11 mouse cellular contexts compared by ENCODE assay signal in the genomic region with DNA sequence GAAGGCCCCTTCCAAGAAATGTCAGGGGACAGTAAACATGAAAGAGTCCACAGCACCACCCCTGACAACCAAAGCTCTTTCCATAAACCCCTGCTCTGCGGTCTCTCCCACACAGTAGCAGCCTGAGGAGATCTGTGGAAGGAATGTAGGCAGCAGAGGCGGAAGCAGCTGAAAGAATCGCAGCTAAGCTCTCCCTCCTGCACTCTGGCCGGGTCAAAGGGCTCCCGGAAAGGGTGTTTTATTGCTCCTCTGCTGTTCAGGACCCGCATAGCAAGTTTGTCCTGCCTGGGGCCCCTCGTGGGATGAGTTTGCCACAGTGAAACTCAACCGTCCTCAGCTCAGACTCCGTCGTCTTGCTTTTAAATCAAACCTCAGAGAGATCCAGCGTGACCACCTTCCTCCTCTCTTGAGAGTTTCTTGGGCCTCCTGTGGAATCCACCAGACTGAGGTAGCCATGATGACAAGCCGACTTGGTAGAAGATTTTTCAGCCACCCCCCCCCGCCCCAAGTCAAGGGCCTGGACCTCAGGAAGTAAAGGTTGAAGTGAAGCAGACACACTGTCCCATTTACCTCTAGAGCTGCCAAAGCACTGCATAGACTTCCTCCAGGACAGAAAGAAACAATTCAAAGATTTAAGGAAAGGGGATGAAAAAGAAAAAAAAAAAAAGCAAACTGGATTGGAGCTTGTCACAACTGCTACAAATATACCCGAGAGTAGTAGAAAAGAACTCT.
A peak's percentile ranks its signal among the peaks of the same experiment; 100 is the strongest.
DNase-seq lines count a peak whose midpoint lies in the region; ATAC-seq and TF ChIP-seq lines count a peak whose summit lies in the region.
"Had no signal": no experiment of that assay in that cellular context is flagged by ENCODE, and none has a peak within 500 bp of the region (broad histone marks: within the 10 kb centered on the region; RNA-seq: fewer than 3 reads in every experiment).

No protein-coding gene starts in this region.

- peaks cover 8% of the 10 kb centered on the region for H3K4me1 ChIP-seq in forebrain, embryonic 11.5 days (replicated peaks; ENCODE audit: control insufficient read depth, insufficient read depth, low read length)
- H3K4me1 ChIP-seq in forebrain, postnatal 0 days (ENCODE audit: insufficient read depth), result no peaks in the 10 kb centered on the region
- peaks cover 24% of the 10 kb centered on the region for H3K4me1 ChIP-seq in lung, embryonic 14.5 days (ENCODE audit: insufficient read depth)
- H3K4me1 ChIP-seq in intestine, embryonic 16.5 days (ENCODE audit: control insufficient read depth, insufficient read depth, low read length), result peaks cover 42% of the 10 kb centered on the region

- no peaks in the 10 kb centered on the region for H3K36me3 ChIP-seq in forebrain, embryonic 11.5 days (ENCODE audit: control insufficient read depth, insufficient read depth, low read length)
- no peaks in the 10 kb centered on the region for H3K36me3 ChIP-seq in forebrain, postnatal 0 days (ENCODE audit: insufficient read depth)
- no peaks in the 10 kb centered on the region for H3K36me3 ChIP-seq in lung, embryonic 14.5 days (ENCODE audit: insufficient read depth)
- H3K36me3 ChIP-seq in intestine, embryonic 16.5 days (ENCODE audit: control insufficient read depth, insufficient read depth, low read length), result no peaks in the 10 kb centered on the region
- H3K36me3 ChIP-seq: embryonic facial prominence, embryonic 12.5 days had no signal

- no peak for TF ChIP-seq CTCF in forebrain, postnatal 0 days (IDR thresholded peaks at IDR 0.05; ENCODE audit: low read depth)
- peak; percentile 10; the same call in 1 of the 2 replicates for TF ChIP-seq CTCF in lung, embryonic 14.5 days (IDR thresholded peaks at IDR 0.05; ENCODE audit: low read depth)

- peak; percentile 52 for DNase-seq in forebrain, embryonic 11.5 days (ENCODE audit: low spot score)
- DNase-seq in forebrain, postnatal 0 days, result no peak
- peak; percentile 57 for DNase-seq in lung, embryonic 14.5 days
- DNase-seq in lung, postnatal 25 days (ENCODE audit: low spot score), result no peak
- peak; percentile 66 for DNase-seq in neural tube, embryonic 10.5 days (ENCODE audit: extremely low spot score, low spot score)
- DNase-seq in left cerebral cortex, postnatal 10 days (ENCODE audit: extremely low spot score in 1 of 2, low spot score in 2 of 2), result no peak
- DNase-seq in spleen, adult 18-20 months, result no peak
- DNase-seq: heart, adult 18-20 months; right cerebral cortex, postnatal 14 days had no signal

- no peak overlapping the region for H3K9ac ChIP-seq in forebrain, embryonic 11.5 days (ENCODE audit: low read length)
- H3K9ac ChIP-seq in forebrain, postnatal 0 days, result no peak overlapping the region
- peak overlapping the region; percentile 14; the same call in 1 of the 2 replicates for H3K9ac ChIP-seq in lung, embryonic 14.5 days
- peak overlapping the region; percentile 46 for H3K9ac ChIP-seq in intestine, embryonic 16.5 days (ENCODE audit: low read depth, low read length)
- H3K9ac ChIP-seq: embryonic facial prominence, embryonic 12.5 days had no signal

- no peak overlapping the region for H3K27ac ChIP-seq in forebrain, embryonic 11.5 days (ENCODE audit: low read depth, low read length)
- H3K27ac ChIP-seq in forebrain, postnatal 0 days (ENCODE audit: low read depth, low read length), result no peak overlapping the region
- H3K27ac ChIP-seq in lung, embryonic 14.5 days (ENCODE audit: low read depth), result peak overlapping the region; percentile 9
- H3K27ac ChIP-seq in intestine, embryonic 16.5 days (ENCODE audit: low read length), result peak overlapping the region; percentile 95
- H3K27ac ChIP-seq: embryonic facial prominence, embryonic 12.5 days had no signal

- intact Hi-C loops in left cerebral cortex, postnatal 10 days (cut with DNase I), result no loop called here

- H3K9me3 ChIP-seq in forebrain, embryonic 11.5 days (ENCODE audit: control insufficient read depth, low read length), result no peaks in the 10 kb centered on the region
- no peaks in the 10 kb centered on the region for H3K9me3 ChIP-seq in forebrain, postnatal 0 days (ENCODE audit: low read length)
- H3K9me3 ChIP-seq in lung, embryonic 14.5 days (ENCODE audit: low read depth, low read length), result no peaks in the 10 kb centered on the region
- H3K9me3 ChIP-seq in intestine, embryonic 16.5 days (ENCODE audit: control insufficient read depth, low read length), result no peaks in the 10 kb centered on the region
- H3K9me3 ChIP-seq: embryonic facial prominence, embryonic 12.5 days had no signal

- no peak for ATAC-seq in forebrain, embryonic 11.5 days (replicated peaks; ENCODE audit: low FRiP score)
- no peak for ATAC-seq in forebrain, postnatal 0 days
- no peak for ATAC-seq in lung, embryonic 14.5 days (ENCODE audit: insufficient read depth)
- peak; percentile 90 for ATAC-seq in intestine, embryonic 16.5 days

- H3K4me2 ChIP-seq in forebrain, embryonic 11.5 days (ENCODE audit: low read depth, low read length, severe bottlenecking), result no peak overlapping the region
- no peak overlapping the region for H3K4me2 ChIP-seq in forebrain, postnatal 0 days (ENCODE audit: low read depth)
- no peak overlapping the region for H3K4me2 ChIP-seq in lung, embryonic 14.5 days
- H3K4me2 ChIP-seq in intestine, embryonic 16.5 days (ENCODE audit: low read depth, low read length), result peak overlapping the region; percentile 19
- H3K4me2 ChIP-seq: embryonic facial prominence, embryonic 12.5 days had no signal

- H3K4me3 ChIP-seq in forebrain, embryonic 11.5 days (ENCODE audit: low read depth, low read length), result no peak overlapping the region
- no peak overlapping the region for H3K4me3 ChIP-seq in forebrain, postnatal 0 days (ENCODE audit: low read depth, low read length)
- no peak overlapping the region for H3K4me3 ChIP-seq in lung, embryonic 14.5 days (ENCODE audit: low read depth, low read length)
- no peak overlapping the region for H3K4me3 ChIP-seq in intestine, embryonic 16.5 days (ENCODE audit: low read length)
- H3K4me3 ChIP-seq: embryonic facial prominence, embryonic 12.5 days had no signal

- H3K27me3 ChIP-seq in forebrain, embryonic 11.5 days (ENCODE audit: control insufficient read depth, insufficient read depth, low read length), result no peaks in the 10 kb centered on the region
- no peaks in the 10 kb centered on the region for H3K27me3 ChIP-seq in forebrain, postnatal 0 days (ENCODE audit: insufficient read depth, low read length)
- H3K27me3 ChIP-seq in lung, embryonic 14.5 days (ENCODE audit: insufficient read depth, low read length), result no peaks in the 10 kb centered on the region
- H3K27me3 ChIP-seq in intestine, embryonic 16.5 days (replicated peaks; ENCODE audit: control insufficient read depth, insufficient read depth, low read length), result no peaks in the 10 kb centered on the region
- H3K27me3 ChIP-seq: embryonic facial prominence, embryonic 12.5 days had no signal

- 35% methylated on average over 14 of the region's 14 CpGs for WGBS in forebrain, embryonic 11.5 days
- WGBS in forebrain, postnatal 0 days, result 52% methylated on average over 14 of the region's 14 CpGs
- WGBS in lung, embryonic 14.5 days, result 21% methylated on average over 14 of the region's 14 CpGs
- 18% methylated on average over 14 of the region's 14 CpGs for WGBS in intestine, embryonic 16.5 days

Comparison
In these comparisons a context has a peak if more than half of its experiments do, and no peak if none do; other contexts are left out.
1. DNase-seq: peak in forebrain, embryonic 11.5 days (single experiment), lung, embryonic 14.5 days (single experiment) and neural tube, embryonic 10.5 days (single experiment); none in forebrain, postnatal 0 days (single experiment), lung, postnatal 25 days (single experiment), left cerebral cortex, postnatal 10 days (0 of 2) and spleen, adult 18-20 months (0 of 2).
2. H3K27ac ChIP-seq: peak in lung, embryonic 14.5 days (single experiment) and intestine, embryonic 16.5 days (single experiment); none in forebrain, embryonic 11.5 days (single experiment) and forebrain, postnatal 0 days (single experiment).
3. H3K9ac ChIP-seq: peak in lung, embryonic 14.5 days (single experiment) and intestine, embryonic 16.5 days (single experiment); none in forebrain, embryonic 11.5 days (single experiment) and forebrain, postnatal 0 days (single experiment).